Mouse (Mus musculus): ENCODE data around the gene Tspan3. TPM values are rescaled to one million over a fixed set of nuclear protein-coding genes. Genes with fewer than 3 reads are reported as not detected.
A peak's percentile ranks its signal among the peaks of the same experiment; 100 is the strongest.

Gene Tspan3
- polyA plus RNA-seq, 1 experiment from 2014 or later = 397 TPM

- H3K27ac ChIP-seq (ENCODE audit: poor library complexity, severe bottlenecking) = peak overlapping the region; percentile 79
- H3K27me3 ChIP-seq (replicated peaks) = no peaks in the 10 kb centered on the region
- no peak overlapping the region for H3K4me3 ChIP-seq
- no peaks in the 10 kb centered on the region for H3K9me3 ChIP-seq (replicated peaks)
- WGBS = 31% methylated on average over 4 of the region's 4 CpGs
- H3K9ac ChIP-seq = no peak overlapping the region
- peaks cover 72% of the 10 kb centered on the region for H3K36me3 ChIP-seq
- H3K4me2 ChIP-seq = no peak overlapping the region
- H3K4me1 ChIP-seq (replicated peaks) = peaks cover 57% of the 10 kb centered on the region
- ATAC-seq (ENCODE audit: insufficient number of reproducible peaks, low FRiP score) = no peak; the same call in 1 of the 2 replicates
These were observed 34.7 kb downstream of the Tspan3 start for GRCm38 (mm10) chr9:56130536-56130935.

GRCm38 (mm10) chr9:56129951-56130350 is 35.3 kb downstream of the Tspan3 start:
- Histone ChIP-seq H3K36me3 (peaks cover 67% of the 10 kb centered on the region), H3K9me3 (replicated peaks) (no peaks in the 10 kb centered on the region), H3K9ac (no peak overlapping the region), H3K27me3 (replicated peaks) (no peaks in the 10 kb centered on the region), H3K4me3 (no peak overlapping the region), H3K4me1 (replicated peaks) (peaks cover 63% of the 10 kb centered on the region), H3K4me2 (no peak overlapping the region), H3K27ac (ENCODE audit: poor library complexity, severe bottlenecking) (no peak overlapping the region)
- WGBS = 81% methylated on average over 3 of the region's 3 CpGs
- no peak for ATAC-seq (ENCODE audit: insufficient number of reproducible peaks, low FRiP score)

GRCm38 (mm10) chr9:56128331-56128730 is 36.9 kb downstream of the Tspan3 start:
- no peak for ATAC-seq (ENCODE audit: insufficient number of reproducible peaks, low FRiP score)
- Histone ChIP-seq H3K4me1 (replicated peaks) (peaks cover 62% of the 10 kb centered on the region), H3K36me3 (peaks cover 52% of the 10 kb centered on the region), H3K4me2 (no peak overlapping the region), H3K27ac (ENCODE audit: poor library complexity, severe bottlenecking) (no peak overlapping the region), H3K4me3 (no peak overlapping the region), H3K27me3 (replicated peaks) (no peaks in the 10 kb centered on the region), H3K9ac (no peak overlapping the region), H3K9me3 (replicated peaks) (no peaks in the 10 kb centered on the region)
- WGBS = 81% methylated on average over 9 of the region's 9 CpGs

GRCm38 (mm10) chr9:56126453-56127173 is 38.7 kb downstream of the Tspan3 start:
- Histone ChIP-seq H3K4me2 (no peak overlapping the region), H3K9me3 (replicated peaks) (no peaks in the 10 kb centered on the region)
- 64% methylated on average over 16 of the region's 16 CpGs for WGBS

GRCm38 (mm10) chr9:56124561-56124960 is 40.7 kb downstream of the Tspan3 start:
- no peak for ATAC-seq (ENCODE audit: insufficient number of reproducible peaks, low FRiP score)
- H3K4me2 ChIP-seq = no peak overlapping the region
- peaks cover 23% of the 10 kb centered on the region for H3K36me3 ChIP-seq
- 0 out of 2 replicates have a peak, but pooled peaks cover 3% of the 10 kb centered on the region for H3K27me3 ChIP-seq (replicated peaks)
- no peak overlapping the region for H3K27ac ChIP-seq (ENCODE audit: poor library complexity, severe bottlenecking)
- H3K9me3 ChIP-seq (replicated peaks) = no peaks in the 10 kb centered on the region
- 25% methylated on average over 10 of the region's 11 CpGs for WGBS
- H3K4me1 ChIP-seq (replicated peaks) = peaks cover 38% of the 10 kb centered on the region
- H3K9ac ChIP-seq = 0 out of 2 replicates have a peak overlapping the region, but pooled peaks have one; percentile 5
- H3K4me3 ChIP-seq = no peak overlapping the region

More at GRCm38 (mm10) chr9:56126453-56127173, 38.7 kb downstream of the Tspan3 start:
- Histone ChIP-seq H3K36me3 (peaks cover 34% of the 10 kb centered on the region), H3K9ac (no peak overlapping the region), H3K27me3 (replicated peaks) (0 out of 2 replicates have a peak, but pooled peaks cover 3% of the 10 kb centered on the region), H3K4me1 (replicated peaks) (peaks cover 54% of the 10 kb centered on the region), H3K27ac (ENCODE audit: poor library complexity, severe bottlenecking) (no peak overlapping the region), H3K4me3 (no peak overlapping the region)
- no peak for ATAC-seq (ENCODE audit: insufficient number of reproducible peaks, low FRiP score)

- Histone ChIP-seq H3K9me3 (replicated peaks) (no peaks in the 10 kb centered on the region), H3K9ac (no peak overlapping the region), H3K4me3 (no peak overlapping the region), H3K4me1 (replicated peaks) (peaks cover 45% of the 10 kb centered on the region), H3K27ac (ENCODE audit: poor library complexity, severe bottlenecking) (no peak overlapping the region), H3K4me2 (no peak overlapping the region), H3K36me3 (peaks cover 14% of the 10 kb centered on the region), H3K27me3 (replicated peaks) (0 out of 2 replicates have a peak, but pooled peaks cover 3% of the 10 kb centered on the region)
- ATAC-seq (ENCODE audit: insufficient number of reproducible peaks, low FRiP score) = no peak
- WGBS = 50% methylated on average over 7 of the region's 7 CpGs
These were observed 41.7 kb downstream of the Tspan3 start for GRCm38 (mm10) chr9:56123613-56124012.

GRCm38 (mm10) chr9:56122973-56123372 is 42.3 kb downstream of the Tspan3 start:
- Histone ChIP-seq H3K27me3 (replicated peaks) (0 out of 2 replicates have a peak, but pooled peaks cover 3% of the 10 kb centered on the region), H3K9me3 (replicated peaks) (no peaks in the 10 kb centered on the region), H3K4me1 (replicated peaks) (peaks cover 45% of the 10 kb centered on the region), H3K4me3 (no peak overlapping the region), H3K4me2 (no peak overlapping the region), H3K27ac (ENCODE audit: poor library complexity, severe bottlenecking) (no peak overlapping the region), H3K9ac (no peak overlapping the region), H3K36me3 (peaks cover 8% of the 10 kb centered on the region)
- no peak for ATAC-seq (ENCODE audit: insufficient number of reproducible peaks, low FRiP score)
- 62% methylated on average over 8 of the region's 8 CpGs for WGBS

GRCm38 (mm10) chr9:56121097-56121496 is 44.2 kb downstream of the Tspan3 start:
- no peak for ATAC-seq (ENCODE audit: insufficient number of reproducible peaks, low FRiP score)
- whole genome bisulfite sequencing = 22% methylated on average over 7 of the region's 7 CpGs
- Histone ChIP-seq H3K4me1 (replicated peaks) (peaks cover 36% of the 10 kb centered on the region), H3K9me3 (replicated peaks) (0 out of 2 replicates have a peak, but pooled peaks cover 2% of the 10 kb centered on the region), H3K27ac (ENCODE audit: poor library complexity, severe bottlenecking) (no peak overlapping the region), H3K9ac (no peak overlapping the region), H3K4me2 (no peak overlapping the region), H3K36me3 (no peaks in the 10 kb centered on the region), H3K4me3 (no peak overlapping the region), H3K27me3 (replicated peaks) (0 out of 2 replicates have a peak, but pooled peaks cover 3% of the 10 kb centered on the region)

- Histone ChIP-seq H3K4me3 (no peak overlapping the region), H3K36me3 (no peaks in the 10 kb centered on the region), H3K9me3 (replicated peaks) (0 out of 2 replicates have a peak, but pooled peaks cover 3% of the 10 kb centered on the region), H3K27ac (ENCODE audit: poor library complexity, severe bottlenecking) (no peak overlapping the region), H3K4me2 (no peak overlapping the region), H3K27me3 (replicated peaks) (0 out of 2 replicates have a peak, but pooled peaks cover 3% of the 10 kb centered on the region), H3K9ac (no peak overlapping the region), H3K4me1 (replicated peaks) (peaks cover 28% of the 10 kb centered on the region)
- WGBS = 64% methylated on average over 2 of the region's 2 CpGs
- ATAC-seq (ENCODE audit: insufficient number of reproducible peaks, low FRiP score) = no peak
These were observed 45.6 kb downstream of the Tspan3 start for GRCm38 (mm10) chr9:56119651-56120050.

- Histone ChIP-seq H3K27me3 (replicated peaks) (0 out of 2 replicates have a peak, but pooled peaks cover 3% of the 10 kb centered on the region), H3K36me3 (no peaks in the 10 kb centered on the region), H3K27ac (ENCODE audit: poor library complexity, severe bottlenecking) (no peak overlapping the region), H3K4me1 (replicated peaks) (peaks cover 17% of the 10 kb centered on the region), H3K4me2 (peak overlapping the region; percentile 82), H3K9me3 (replicated peaks) (0 out of 2 replicates have a peak, but pooled peaks cover 3% of the 10 kb centered on the region), H3K4me3 (peak overlapping the region; percentile 43), H3K9ac (peak overlapping the region; percentile 48; the same call in 1 of the 2 replicates)
- ATAC-seq (ENCODE audit: insufficient number of reproducible peaks, low FRiP score) = no peak
- WGBS = 3% methylated on average over 14 of the region's 14 CpGs
These were observed 46.7 kb downstream of the Tspan3 start for GRCm38 (mm10) chr9:56118582-56118981.

GRCm38 (mm10) chr9:56118091-56118490 is 47.2 kb downstream of the Tspan3 start:
- no peak overlapping the region for H3K9ac ChIP-seq
- 0 out of 2 replicates have a peak, but pooled peaks cover 3% of the 10 kb centered on the region for H3K27me3 ChIP-seq (replicated peaks)
- H3K27ac ChIP-seq (ENCODE audit: poor library complexity, severe bottlenecking) = no peak overlapping the region
- no peaks in the 10 kb centered on the region for H3K36me3 ChIP-seq
- no peak overlapping the region for H3K4me2 ChIP-seq
- H3K9me3 ChIP-seq (replicated peaks) = 0 out of 2 replicates have a peak, but pooled peaks cover 3% of the 10 kb centered on the region
- no peak overlapping the region for H3K4me3 ChIP-seq
- peaks cover 14% of the 10 kb centered on the region for H3K4me1 ChIP-seq (replicated peaks)
- 74% methylated on average over 5 of the region's 5 CpGs for WGBS
- ATAC-seq (ENCODE audit: insufficient number of reproducible peaks, low FRiP score) = no peak

Data from heart, embryonic 12.5 days (tissue).